ENCODE assay signal across 10 mouse cellular contexts in genomic region chr9:61694206-61694605, GRCm38 (mm10).
"Had no signal": no experiment of that assay in that cellular context is flagged by ENCODE, and none has a peak within 500 bp of the region (broad histone marks: within the 10 kb centered on the region; RNA-seq: fewer than 3 reads in every experiment).

No protein-coding gene starts in this region.

- DNase-seq: lung, adult 18-20 months; lung, embryonic 14.5 days; lung, postnatal 10 days; lung, postnatal 4 days; right cerebral cortex, postnatal 14 days; thymus, adult 18-20 months; thymus, postnatal 14 days; thymus, postnatal 36 days had no signal

- ATAC-seq: midbrain, embryonic 13.5 days; midbrain, embryonic 15.5 days had no signal
